Mouse (Mus musculus): ENCODE results near the gene 1500009C09Rik. TPM values are rescaled to one million over a fixed set of nuclear protein-coding genes. Genes with fewer than 3 reads are reported as not detected.
A peak's percentile ranks its signal among the peaks of the same experiment; 100 is the strongest.
"Not testable (repeated sequence)": the region's sequence is repeated elsewhere in the genome, so short reads cannot be mapped to it uniquely, and the experiment has no call there.

Gene 1500009C09Rik
- total RNA-seq, 2 experiments from 2014 or later: not detected

DNA sequence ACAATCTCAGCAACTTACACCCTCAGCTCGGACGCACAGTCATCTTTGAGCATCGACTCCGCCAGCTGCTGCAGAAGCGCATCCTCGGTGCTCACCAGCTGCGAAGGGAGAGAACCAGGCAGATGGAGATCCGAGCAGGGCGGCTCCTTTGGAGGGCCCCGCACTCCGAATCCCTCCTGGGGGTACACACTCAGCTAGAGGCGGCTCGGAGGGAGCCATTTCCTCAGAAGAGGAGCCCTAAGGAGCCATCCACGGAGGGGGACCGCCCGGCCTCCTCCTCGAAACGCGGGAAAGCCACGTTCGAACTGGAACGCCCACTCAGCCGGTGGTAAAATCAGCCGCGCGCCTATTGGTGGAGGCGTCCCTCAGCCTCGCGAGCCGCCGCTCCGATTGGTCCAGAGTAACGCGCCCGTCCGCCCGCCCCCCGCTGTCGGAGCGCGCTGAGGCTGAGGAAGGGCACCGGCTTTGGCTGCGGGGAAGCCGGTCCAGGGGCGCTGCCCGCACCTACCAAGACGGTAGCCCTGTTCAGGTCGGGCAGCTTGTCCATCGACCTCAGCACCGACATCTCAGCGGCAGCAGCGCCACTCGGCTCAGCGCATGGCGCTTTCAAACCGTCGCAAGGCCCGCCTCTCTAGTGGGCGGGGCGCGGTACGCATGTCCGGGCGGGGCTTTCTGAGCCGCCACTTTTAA, 7.9 kb upstream of the 1500009C09Rik start, which contains the start of gene Cenpm:
TSS of gene Cenpm (minus strand) at position 634 of the 690 bp plus-strand sequence.
- peak; percentile 92 for DNase-seq
- intact Hi-C loops (cut with DNase I; ENCODE audit: low total_unique reads): no loop called here

DNA sequence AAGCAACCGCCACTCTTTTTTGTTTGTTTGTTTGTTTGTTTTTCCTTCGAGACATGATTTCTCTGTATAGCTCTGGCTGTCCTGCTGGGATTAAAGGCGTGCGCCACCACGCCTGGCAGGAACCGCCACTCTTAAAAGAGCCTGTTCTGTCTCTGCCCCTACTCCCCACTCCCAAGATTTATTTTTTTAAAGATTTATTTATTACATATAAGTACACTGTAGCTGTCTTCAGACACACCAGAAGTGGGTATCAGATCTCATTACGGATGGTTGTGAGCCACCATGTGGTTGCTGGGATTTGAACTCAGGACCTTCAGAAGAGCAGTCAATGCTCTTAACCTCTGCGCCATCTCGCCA, 7.4 kb upstream of the 1500009C09Rik start:
- DNase-seq; intact Hi-C loops (cut with DNase I; ENCODE audit: low total_unique reads): not testable (repeated sequence)

- intact Hi-C loops (cut with DNase I; ENCODE audit: low total_unique reads): no loop called here
- no peak for DNase-seq
These were observed 4.9 kb upstream of the 1500009C09Rik start for GRCm38 (mm10) chr15:82247131-82247776.

DNA sequence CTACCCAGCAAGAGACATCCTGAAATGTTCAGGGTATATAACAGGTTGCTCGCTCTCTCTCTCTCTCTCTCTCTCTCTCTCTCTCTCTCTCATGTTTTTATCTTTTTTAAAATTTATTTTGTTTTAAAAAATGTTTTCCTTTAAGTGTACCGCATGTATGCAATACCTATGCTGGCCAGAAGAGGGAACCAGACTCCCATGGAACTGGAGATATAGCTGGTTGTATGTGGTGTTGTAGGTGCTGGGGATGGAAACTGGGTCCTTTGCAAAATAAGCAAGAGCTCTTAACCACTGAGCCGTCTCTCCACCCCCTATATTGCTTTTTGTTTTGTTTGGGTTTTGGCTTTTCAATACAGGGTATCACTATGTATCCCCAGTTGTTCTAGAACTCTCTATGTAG, 618 bp upstream of the 1500009C09Rik start:
- intact Hi-C loops (cut with DNase I; ENCODE audit: low total_unique reads): no loop called here
- DNase-seq: no peak

DNA sequence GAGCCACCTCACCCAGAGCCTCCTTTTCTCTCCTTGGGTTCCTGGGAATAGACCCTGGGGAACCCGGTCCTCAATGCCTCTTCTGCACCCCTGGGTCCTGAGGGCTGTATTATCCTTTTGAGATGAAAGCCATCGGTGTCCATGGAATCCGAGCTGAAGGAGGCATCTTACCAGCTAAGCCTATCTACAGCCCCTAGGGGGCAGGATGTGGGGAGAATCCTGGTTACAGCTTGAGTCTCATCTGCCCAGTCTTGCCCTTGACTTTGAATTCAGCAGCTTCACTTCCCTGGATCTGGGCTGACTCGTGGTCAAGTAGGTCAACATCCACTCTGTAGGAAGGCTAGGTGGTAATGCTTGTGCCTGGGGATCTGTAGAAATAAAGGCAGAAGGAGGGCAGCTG, 3.1 kb downstream of the 1500009C09Rik start:
- intact Hi-C loops (cut with DNase I; ENCODE audit: low total_unique reads): no loop called here
- DNase-seq: no peak

DNA sequence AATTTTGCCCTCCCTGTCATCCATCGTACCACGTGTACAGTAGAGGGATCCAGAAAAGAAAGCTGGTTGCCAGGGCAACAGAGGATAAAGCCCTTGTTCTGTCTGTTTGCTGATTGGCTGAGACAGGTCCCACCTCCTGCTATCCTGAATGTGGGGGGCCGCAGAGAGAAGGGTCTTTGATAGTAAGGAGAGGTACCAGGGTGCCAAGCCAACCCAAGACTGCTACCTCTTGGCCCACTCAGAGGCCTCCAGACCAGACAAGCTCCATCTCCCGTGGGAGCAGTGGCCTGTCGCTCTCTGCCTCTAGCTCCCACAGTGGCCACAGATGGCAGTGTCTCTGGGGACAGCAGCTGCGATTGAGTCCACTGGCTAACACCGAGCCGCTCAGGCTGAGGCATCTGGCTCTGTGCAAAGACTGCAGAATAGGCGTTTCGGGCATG, 3.8 kb downstream of the 1500009C09Rik start:
- intact Hi-C loops (cut with DNase I; ENCODE audit: low total_unique reads): no loop called here
- DNase-seq: no peak

DNA sequence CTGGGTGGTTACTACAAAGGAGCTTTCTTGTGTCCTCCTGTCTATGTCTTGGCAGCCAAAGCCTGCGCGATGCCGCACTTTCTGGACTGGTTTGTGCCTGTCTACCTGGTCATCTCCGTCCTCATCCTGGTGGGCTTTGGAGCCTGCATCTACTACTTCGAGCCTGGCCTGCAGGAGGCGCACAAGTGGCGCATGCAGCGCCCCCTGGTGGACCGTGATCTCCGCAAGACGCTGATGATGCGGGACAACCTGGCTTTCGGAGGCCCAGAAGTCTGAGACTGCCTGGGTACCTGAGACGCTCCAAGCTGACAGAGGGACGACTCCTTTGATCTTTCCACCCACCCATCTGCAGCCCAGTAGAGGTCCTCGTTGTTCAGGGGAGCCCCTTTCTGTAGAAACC, 7.3 kb downstream of the 1500009C09Rik start:
- intact Hi-C loops (cut with DNase I; ENCODE audit: low total_unique reads): no loop called here
- DNase-seq: peak; percentile 66

GRCm38 (mm10) chr15:82266356-82266755, 14.2 kb downstream of the 1500009C09Rik start:
- DNase-seq: peak; percentile 53
- intact Hi-C loops (cut with DNase I; ENCODE audit: low total_unique reads): no loop called here

DNA sequence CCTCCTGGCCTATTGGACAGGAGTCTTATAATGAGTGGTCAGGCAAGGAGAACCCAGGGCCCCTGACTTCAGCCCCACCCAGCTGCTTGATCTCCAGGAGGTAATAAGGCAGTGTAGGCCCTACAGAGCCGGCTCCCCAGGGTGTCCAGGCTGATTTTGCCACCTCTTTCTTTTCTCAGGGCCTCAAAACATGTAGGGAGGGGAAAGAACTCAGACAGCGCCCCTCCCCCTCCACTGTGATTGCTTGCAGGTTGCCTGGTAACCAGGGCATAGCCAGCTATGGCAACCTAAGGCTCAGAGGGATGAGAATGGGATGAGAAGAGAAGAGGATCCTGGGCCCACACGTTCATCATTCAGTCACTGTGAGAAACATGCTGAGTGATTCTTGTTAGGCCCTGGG, 16.0 kb downstream of the 1500009C09Rik start:
- intact Hi-C loops (cut with DNase I; ENCODE audit: low total_unique reads): no loop called here
- DNase-seq: no peak

DNA sequence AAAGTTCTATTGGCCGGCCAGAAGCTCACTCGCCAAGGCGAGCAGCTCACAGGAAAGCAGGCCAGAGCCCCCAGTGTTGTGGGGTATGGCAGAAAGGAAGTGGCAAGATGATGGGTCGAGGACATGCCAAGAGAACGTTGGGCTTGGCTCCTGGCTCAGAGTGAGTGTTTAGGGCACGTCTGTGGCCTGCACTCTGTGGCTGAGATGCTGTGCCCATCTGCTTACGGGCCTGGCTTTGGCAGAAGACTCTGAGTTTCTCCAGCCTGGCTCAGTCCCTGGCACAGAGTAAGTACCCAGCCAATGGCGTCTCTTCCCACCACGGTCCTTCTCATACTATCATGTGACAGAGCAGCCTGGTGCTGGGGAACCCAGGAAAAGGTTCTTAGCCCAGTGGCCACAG, 16.6 kb downstream of the 1500009C09Rik start:
- intact Hi-C loops (cut with DNase I; ENCODE audit: low total_unique reads): no loop called here
- no peak for DNase-seq

DNA sequence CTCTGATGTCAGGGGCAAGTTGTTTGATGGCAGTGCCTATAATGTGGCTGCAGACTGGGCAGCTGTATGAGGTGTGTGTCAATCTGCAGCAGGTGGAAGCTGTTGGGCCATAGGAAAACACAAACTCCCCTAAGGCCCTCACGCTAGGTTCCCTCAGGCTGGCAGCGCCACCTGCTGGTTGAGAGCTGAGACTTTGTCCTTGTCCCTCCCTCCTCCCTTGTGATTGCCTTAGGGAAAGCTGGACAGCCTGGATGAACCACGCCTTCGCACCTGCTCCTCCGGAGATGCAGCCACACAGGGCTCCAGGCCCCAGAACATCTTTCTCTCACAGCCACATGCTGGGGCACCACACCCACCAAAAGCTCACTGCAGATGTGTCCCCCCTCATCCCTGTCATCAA, 19.0 kb downstream of the 1500009C09Rik start:
- DNase-seq: peak; percentile 75
- intact Hi-C loops (cut with DNase I; ENCODE audit: low total_unique reads): loop anchor here (5.0 kb wide), 1 partner anchor 146 kb away; no protein-coding TSS in a partner anchor

- intact Hi-C loops (cut with DNase I; ENCODE audit: low total_unique reads): loop anchor here (5.0 kb wide), 1 partner anchor 145 kb away; no protein-coding TSS in a partner anchor
- no peak for DNase-seq
These were observed 20.1 kb downstream of the 1500009C09Rik start for GRCm38 (mm10) chr15:82272295-82272694.

DNA sequence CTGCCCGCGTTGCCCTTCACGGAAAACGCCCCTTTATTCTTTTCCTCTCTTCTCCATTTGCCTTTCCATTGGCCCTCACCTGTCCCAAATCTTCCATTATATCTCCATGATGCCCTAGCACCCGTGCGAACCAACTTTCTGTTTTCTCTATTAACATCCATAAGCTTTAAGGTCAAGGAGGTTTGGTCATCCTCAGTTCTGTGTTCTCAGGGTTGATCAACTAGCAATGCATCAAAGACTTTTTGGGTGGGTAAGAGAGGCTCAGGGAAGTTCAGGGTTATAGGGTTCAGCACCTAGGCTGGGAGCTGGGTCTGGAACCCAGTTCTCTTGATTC, 22.4 kb downstream of the 1500009C09Rik start, which contains the start of gene Sept3:
TSS of gene Sept3 (plus strand) at position 301 of the 334 bp plus-strand sequence.
- DNase-seq: no peak
- intact Hi-C loops (cut with DNase I; ENCODE audit: low total_unique reads): loop anchor here (5.0 kb wide), 1 partner anchor 143 kb away; no protein-coding TSS in a partner anchor

DNA sequence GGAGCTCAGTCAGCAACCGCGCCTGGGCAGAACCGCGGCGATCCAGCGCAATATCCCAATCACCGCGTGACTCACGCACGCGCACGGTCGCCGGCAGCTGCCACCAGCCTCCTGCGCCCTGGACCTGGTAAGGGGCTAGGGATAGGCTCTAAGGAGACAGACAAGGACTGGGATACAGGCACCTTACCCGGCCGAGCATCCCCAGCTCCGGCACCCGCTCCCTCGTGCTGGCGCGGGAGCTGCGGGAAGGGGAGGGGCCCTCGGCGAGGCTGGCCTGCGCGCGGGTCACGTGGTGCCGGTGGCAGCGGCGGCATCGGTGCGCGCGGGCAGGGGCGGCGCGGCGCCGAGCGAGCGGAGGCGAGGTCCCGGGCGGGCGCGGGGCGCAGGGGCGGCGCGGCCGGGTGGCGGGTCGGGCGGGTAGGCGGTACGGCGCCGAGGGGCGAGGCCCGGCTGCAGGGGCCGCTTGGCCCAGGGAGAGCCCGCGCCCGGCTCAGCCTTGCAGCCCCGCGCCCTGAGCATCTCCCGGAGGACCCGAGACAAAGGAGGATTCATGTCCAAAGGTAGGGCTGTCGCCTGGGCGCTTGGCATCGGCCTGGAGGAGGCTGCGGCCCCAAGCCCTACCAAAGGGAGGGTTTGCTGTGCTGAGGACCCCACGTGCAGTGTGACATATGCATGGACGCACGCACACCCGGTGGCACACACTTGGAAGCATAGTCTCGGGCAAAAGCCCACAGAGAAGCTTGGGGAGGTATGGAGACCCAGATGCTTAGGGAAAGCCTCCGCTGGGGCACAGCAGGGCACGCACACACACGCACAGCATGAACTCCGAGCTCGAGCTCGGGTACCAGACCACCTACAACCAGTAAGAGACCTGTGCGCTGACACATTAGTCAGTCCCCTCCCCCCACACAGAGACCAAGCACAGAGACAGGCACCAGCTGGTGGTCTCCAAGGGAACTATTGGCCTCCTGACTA, 23.0 kb downstream of the 1500009C09Rik start:
- no peak for DNase-seq
- intact Hi-C loops (cut with DNase I; ENCODE audit: low total_unique reads): loop anchor here (5.0 kb wide), 1 partner anchor 142 kb away; no protein-coding TSS in a partner anchor

DNA sequence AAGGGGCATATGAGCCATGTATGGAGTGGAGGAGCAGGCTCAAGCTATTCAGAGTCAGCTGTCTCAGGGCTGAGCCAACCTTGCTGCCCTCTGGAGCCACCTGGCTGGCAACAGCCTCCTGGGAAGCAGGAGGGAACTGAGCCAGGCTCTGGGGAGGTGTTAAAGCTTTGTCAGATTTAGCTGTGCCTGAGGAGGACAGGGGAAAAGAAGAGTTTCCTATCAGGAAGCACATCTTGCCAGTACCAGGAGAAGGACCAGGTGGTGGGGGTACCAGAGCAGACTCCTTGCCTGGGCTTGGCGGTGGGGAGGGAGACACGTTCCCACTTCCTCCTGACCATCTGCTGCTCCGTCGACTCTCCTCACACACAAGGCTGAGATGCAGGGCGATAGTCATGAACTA, 25.4 kb downstream of the 1500009C09Rik start:
- intact Hi-C loops (cut with DNase I; ENCODE audit: low total_unique reads): no loop called here
- no peak for DNase-seq

DNA sequence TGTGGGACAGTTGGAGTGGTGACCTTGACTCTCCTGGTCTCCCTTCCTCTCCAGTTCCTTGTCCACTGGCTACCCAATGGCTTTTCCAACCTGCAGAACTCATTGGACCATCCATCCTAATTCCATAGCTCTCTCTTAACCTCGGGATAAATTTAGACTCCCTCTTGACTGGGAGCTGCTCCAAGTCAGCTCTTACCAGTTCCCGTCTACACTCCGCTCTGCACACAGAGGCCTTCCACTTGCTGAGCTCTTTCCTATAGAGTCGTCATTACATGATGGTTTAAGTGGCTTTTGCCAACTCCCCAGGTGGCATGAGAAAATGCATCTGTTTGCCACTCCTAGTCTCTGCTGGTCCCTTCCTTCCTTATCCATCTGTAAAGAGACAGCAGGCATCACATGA, 28.4 kb downstream of the 1500009C09Rik start:
- intact Hi-C loops (cut with DNase I; ENCODE audit: low total_unique reads): no loop called here
- DNase-seq: no peak

DNA sequence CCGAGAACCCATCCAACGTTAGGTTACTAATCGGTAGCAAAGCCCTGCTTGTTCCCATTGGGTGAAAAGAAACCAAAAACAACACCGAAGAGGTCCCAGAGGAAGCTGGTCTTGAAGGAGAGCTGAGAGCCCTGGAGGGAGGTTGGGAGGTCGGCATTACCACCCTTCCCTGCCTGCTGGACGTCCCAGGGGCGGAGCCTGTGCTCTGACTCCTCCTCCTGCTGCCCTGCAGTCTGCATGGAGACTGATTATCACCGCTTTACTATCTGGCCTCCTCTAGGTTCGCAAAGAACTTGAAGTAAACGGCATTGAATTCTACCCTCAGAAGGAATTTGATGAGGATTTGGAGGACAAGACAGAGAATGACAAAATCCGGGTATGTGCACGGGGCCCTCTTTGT, 34.0 kb downstream of the 1500009C09Rik start:
- intact Hi-C loops (cut with DNase I; ENCODE audit: low total_unique reads): no loop called here

GRCm38 (mm10) chr15:82290252-82290651, 38.1 kb downstream of the 1500009C09Rik start:
- no peak for DNase-seq
- intact Hi-C loops (cut with DNase I; ENCODE audit: low total_unique reads): no loop called here

More for the DNA sequence above, 34.0 kb downstream of the 1500009C09Rik start:
- DNase-seq: no peak

DNA sequence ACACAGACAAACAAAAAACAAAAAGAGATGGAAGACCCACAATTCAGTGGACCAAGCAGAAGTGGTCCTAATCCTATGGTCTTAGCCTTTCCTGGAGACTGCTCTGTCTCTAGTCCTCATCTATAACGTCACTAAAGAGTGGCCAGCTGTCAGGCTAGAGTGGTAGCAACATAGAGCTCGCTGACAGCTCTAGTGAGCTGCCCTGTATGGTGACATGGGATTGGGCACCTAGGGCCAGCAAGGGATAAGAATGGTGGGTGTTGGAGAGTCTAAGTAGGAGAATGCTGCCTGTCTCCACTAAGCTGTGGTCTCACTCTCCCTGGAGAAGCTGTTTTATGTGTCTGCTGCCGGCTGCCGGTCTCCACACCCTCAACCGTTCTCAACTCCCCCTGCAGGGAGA, 40.7 kb downstream of the 1500009C09Rik start:
- intact Hi-C loops (cut with DNase I; ENCODE audit: low total_unique reads): no loop called here
- DNase-seq: no peak

GRCm38 (mm10) chr15:82293271-82293711, 41.1 kb downstream of the 1500009C09Rik start:
- DNase-seq: no peak
- intact Hi-C loops (cut with DNase I; ENCODE audit: low total_unique reads): no loop called here
